Mouse (Mus musculus): ENCODE results near the gene Rerg. TPM values are rescaled to one million over a fixed set of nuclear protein-coding genes. Genes with fewer than 3 reads are reported as not detected.

Gene Rerg
- total RNA-seq, 1 experiment = 1.1 TPM

GRCm38 (mm10) chr6:137030611-137031097 is 139.6 kb downstream of the Rerg start:
- no peak overlapping the region for H3K9ac ChIP-seq (ENCODE audit: insufficient read depth, low read depth, low read length, poor library complexity, severe bottlenecking)
- H3K9me3 ChIP-seq (ENCODE audit: control insufficient read depth, insufficient read depth, low read depth, low read length) = no peaks in the 10 kb centered on the region
- no peak overlapping the region for H3K4me3 ChIP-seq (ENCODE audit: insufficient read depth in 1 of 2, low read depth in 1 of 2, low read length in 2 of 2, poor library complexity in 1 of 2, severe bottlenecking in 1 of 2)
- no peak for DNase-seq (ENCODE audit: low read depth, low spot score)
- no peak overlapping the region for H3K27ac ChIP-seq (ENCODE audit: insufficient read depth, low read depth, low read length, poor library complexity, severe bottlenecking)
- TF ChIP-seq MAFK (IDR thresholded peaks at IDR 0.05; ENCODE audit: insufficient read depth, low read depth, low read length) = no peak
- TF ChIP-seq CHD2 (IDR thresholded peaks at IDR 0.05; ENCODE audit: low read depth, low read length) = no peak
- no peak for TF ChIP-seq ZC3H11A (IDR thresholded peaks at IDR 0.05; ENCODE audit: borderline replicate concordance, low read depth, low read length)
- no peak for TF ChIP-seq HCFC1 (IDR thresholded peaks at IDR 0.05; ENCODE audit: borderline replicate concordance, insufficient read depth, low read length)
- TF ChIP-seq ZNF384 (IDR thresholded peaks at IDR 0.05; ENCODE audit: low read depth, low read length) = no peak
- no peaks in the 10 kb centered on the region for H3K36me3 ChIP-seq (ENCODE audit: control insufficient read depth, insufficient read depth, low read length, poor library complexity, severe bottlenecking)
- in situ Hi-C loops (cut with MboI; ENCODE audit: low sequenced_read_pairs in 2 of 2, unreplicated experiment in 2 of 2) = no loop called here
- H3K4me1 ChIP-seq (ENCODE audit: control insufficient read depth in 2 of 2, insufficient read depth in 2 of 2, low read length in 2 of 2, poor library complexity in 1 of 2) = no peaks in the 10 kb centered on the region

- H3K9ac ChIP-seq (ENCODE audit: insufficient read depth, low read depth, low read length, poor library complexity, severe bottlenecking) = no peak overlapping the region
- no peak overlapping the region for H3K27ac ChIP-seq (ENCODE audit: insufficient read depth, low read depth, low read length, poor library complexity, severe bottlenecking)
- H3K9me3 ChIP-seq (ENCODE audit: control insufficient read depth, insufficient read depth, low read depth, low read length) = no peaks in the 10 kb centered on the region
- TF ChIP-seq HCFC1 (IDR thresholded peaks at IDR 0.05; ENCODE audit: borderline replicate concordance, insufficient read depth, low read length) (no peak), ZNF384 (IDR thresholded peaks at IDR 0.05; ENCODE audit: low read depth, low read length) (no peak), MAFK (IDR thresholded peaks at IDR 0.05; ENCODE audit: insufficient read depth, low read depth, low read length) (no peak), ZC3H11A (IDR thresholded peaks at IDR 0.05; ENCODE audit: borderline replicate concordance, low read depth, low read length) (no peak), CHD2 (IDR thresholded peaks at IDR 0.05; ENCODE audit: low read depth, low read length) (no peak)
- no peaks in the 10 kb centered on the region for H3K4me1 ChIP-seq (ENCODE audit: control insufficient read depth in 2 of 2, insufficient read depth in 2 of 2, low read length in 2 of 2, poor library complexity in 1 of 2)
- H3K4me3 ChIP-seq (ENCODE audit: insufficient read depth in 1 of 2, low read depth in 1 of 2, low read length in 2 of 2, poor library complexity in 1 of 2, severe bottlenecking in 1 of 2) = no peak overlapping the region
- in situ Hi-C loops (cut with MboI; ENCODE audit: low sequenced_read_pairs in 2 of 2, unreplicated experiment in 2 of 2) = no loop called here
- H3K36me3 ChIP-seq (ENCODE audit: control insufficient read depth, insufficient read depth, low read length, poor library complexity, severe bottlenecking) = no peaks in the 10 kb centered on the region
- DNase-seq (ENCODE audit: low read depth, low spot score) = no peak
Measured at GRCm38 (mm10) chr6:137029931-137030610, 140.2 kb downstream of the Rerg start.

- DNase-seq (ENCODE audit: low read depth, low spot score) = no peak
- in situ Hi-C loops (cut with MboI; ENCODE audit: low sequenced_read_pairs in 2 of 2, unreplicated experiment in 2 of 2) = no loop called here
- Histone ChIP-seq H3K4me1 (ENCODE audit: control insufficient read depth in 2 of 2, insufficient read depth in 2 of 2, low read length in 2 of 2, poor library complexity in 1 of 2) (no peaks in the 10 kb centered on the region), H3K9me3 (ENCODE audit: control insufficient read depth, insufficient read depth, low read depth, low read length) (no peaks in the 10 kb centered on the region), H3K36me3 (ENCODE audit: control insufficient read depth, insufficient read depth, low read length, poor library complexity, severe bottlenecking) (no peaks in the 10 kb centered on the region), H3K9ac (ENCODE audit: insufficient read depth, low read depth, low read length, poor library complexity, severe bottlenecking) (no peak overlapping the region), H3K27ac (ENCODE audit: insufficient read depth, low read depth, low read length, poor library complexity, severe bottlenecking) (no peak overlapping the region), H3K4me3 (ENCODE audit: insufficient read depth in 1 of 2, low read depth in 1 of 2, low read length in 2 of 2, poor library complexity in 1 of 2, severe bottlenecking in 1 of 2) (no peak overlapping the region)
- TF ChIP-seq HCFC1 (IDR thresholded peaks at IDR 0.05; ENCODE audit: borderline replicate concordance, insufficient read depth, low read length) (no peak), ZC3H11A (IDR thresholded peaks at IDR 0.05; ENCODE audit: borderline replicate concordance, low read depth, low read length) (no peak), CHD2 (IDR thresholded peaks at IDR 0.05; ENCODE audit: low read depth, low read length) (no peak), ZNF384 (IDR thresholded peaks at IDR 0.05; ENCODE audit: low read depth, low read length) (no peak), MAFK (IDR thresholded peaks at IDR 0.05; ENCODE audit: insufficient read depth, low read depth, low read length) (no peak)
Measured at GRCm38 (mm10) chr6:137025461-137025860, 144.8 kb downstream of the Rerg start.

- TF ChIP-seq CHD2 (IDR thresholded peaks at IDR 0.05; ENCODE audit: low read depth, low read length) (no peak), MAFK (IDR thresholded peaks at IDR 0.05; ENCODE audit: insufficient read depth, low read depth, low read length) (no peak), ZNF384 (IDR thresholded peaks at IDR 0.05; ENCODE audit: low read depth, low read length) (no peak), HCFC1 (IDR thresholded peaks at IDR 0.05; ENCODE audit: borderline replicate concordance, insufficient read depth, low read length) (no peak), ZC3H11A (IDR thresholded peaks at IDR 0.05; ENCODE audit: borderline replicate concordance, low read depth, low read length) (no peak)
- Histone ChIP-seq H3K27ac (ENCODE audit: insufficient read depth, low read depth, low read length, poor library complexity, severe bottlenecking) (no peak overlapping the region), H3K4me3 (ENCODE audit: insufficient read depth in 1 of 2, low read depth in 1 of 2, low read length in 2 of 2, poor library complexity in 1 of 2, severe bottlenecking in 1 of 2) (no peak overlapping the region), H3K9me3 (ENCODE audit: control insufficient read depth, insufficient read depth, low read depth, low read length) (no peaks in the 10 kb centered on the region), H3K4me1 (ENCODE audit: control insufficient read depth in 2 of 2, insufficient read depth in 2 of 2, low read length in 2 of 2, poor library complexity in 1 of 2) (no peaks in the 10 kb centered on the region), H3K9ac (ENCODE audit: insufficient read depth, low read depth, low read length, poor library complexity, severe bottlenecking) (no peak overlapping the region), H3K36me3 (ENCODE audit: control insufficient read depth, insufficient read depth, low read length, poor library complexity, severe bottlenecking) (no peaks in the 10 kb centered on the region)
- no peak for DNase-seq (ENCODE audit: low read depth, low spot score)
- in situ Hi-C loops (cut with MboI; ENCODE audit: low sequenced_read_pairs in 2 of 2, unreplicated experiment in 2 of 2) = no loop called here
Measured at GRCm38 (mm10) chr6:137024541-137024940, 145.8 kb downstream of the Rerg start.
